Mouse (Mus musculus) heart, postnatal 25 days (tissue): ENCODE results near the gene B3gat3. TPM values are rescaled to one million over a fixed set of nuclear protein-coding genes. Genes with fewer than 3 reads are reported as not detected.
"Not testable (repeated sequence)": the region's sequence is repeated elsewhere in the genome, so short reads cannot be mapped to it uniquely, and the experiment has no call there.

ENCODE experiments used
- DNase-seq: peaks from one replicate; pipeline ENCODE4 v3.0.0; 2022; ENCODE audit warnings: low spot score
- intact Hi-C: fragments of 180-260 bp; cut with DNase I; formaldehyde crosslinking; loops from one replicate; pipeline ENCODE4 v1.15.1; 2025
- total RNA-seq, 2 experiments: library from RNA; stranded (reverse); gene quantifications; 2 replicates each; pipeline ENCODE4 v1.2.3; 2021

B3gat3 gene
- total RNA-seq, 2 experiments from 2014 or later: 35.9 to 36.7 TPM

GRCm38 (mm10) chr19:8897211-8897864 is 22.8 kb upstream of the B3gat3 start:
- intact Hi-C loops, DNase-seq: not testable (repeated sequence)

GRCm38 (mm10) chr19:8897865-8898495 is 22.2 kb upstream of the B3gat3 start, which contains the start of gene Ganab:
Gene Ganab (plus strand): TSS chr19:8898071.
- intact Hi-C loops: loop anchor here (2.0 kb wide), 1 partner anchor 69 kb away; the partner anchor contains the start of gene Eef1g
- peak; percentile 92 for DNase-seq

GRCm38 (mm10) chr19:8898576-8898975 is 21.6 kb upstream of the B3gat3 start:
- intact Hi-C loops: loop anchor here (2.0 kb wide), 1 partner anchor 68 kb away; the partner anchor contains the start of gene Eef1g
- no peak for DNase-seq

- intact Hi-C loops: loop anchor here (2.0 kb wide), 1 partner anchor 68 kb away; the partner anchor contains the start of gene Eef1g
- no peak for DNase-seq
These were observed 21.1 kb upstream of the B3gat3 start for GRCm38 (mm10) chr19:8899079-8899478.

DNA sequence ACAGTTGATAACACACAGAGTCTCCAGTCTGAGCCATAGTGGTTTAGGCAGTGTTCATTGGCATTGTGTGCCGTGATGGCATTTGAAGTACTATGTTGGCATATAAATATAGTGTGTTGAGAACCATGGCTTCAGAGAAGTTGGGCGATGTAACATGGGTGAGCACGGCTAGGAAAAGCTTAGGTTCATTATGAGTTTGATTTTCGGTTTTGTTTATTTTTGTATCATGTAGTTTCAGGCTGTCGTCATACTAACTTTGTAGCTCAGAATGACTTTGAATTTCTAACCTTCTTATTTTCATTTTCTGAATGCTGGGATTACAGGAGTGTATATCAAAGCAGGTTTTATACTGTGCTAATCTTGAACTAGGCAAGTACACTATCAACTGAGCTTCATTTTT is 16.8 kb upstream of the B3gat3 start:
- intact Hi-C loops: no loop called here
- DNase-seq: no peak

- no peak for DNase-seq
These were observed 11.6 kb upstream of the B3gat3 start for GRCm38 (mm10) chr19:8908531-8908930.

DNA sequence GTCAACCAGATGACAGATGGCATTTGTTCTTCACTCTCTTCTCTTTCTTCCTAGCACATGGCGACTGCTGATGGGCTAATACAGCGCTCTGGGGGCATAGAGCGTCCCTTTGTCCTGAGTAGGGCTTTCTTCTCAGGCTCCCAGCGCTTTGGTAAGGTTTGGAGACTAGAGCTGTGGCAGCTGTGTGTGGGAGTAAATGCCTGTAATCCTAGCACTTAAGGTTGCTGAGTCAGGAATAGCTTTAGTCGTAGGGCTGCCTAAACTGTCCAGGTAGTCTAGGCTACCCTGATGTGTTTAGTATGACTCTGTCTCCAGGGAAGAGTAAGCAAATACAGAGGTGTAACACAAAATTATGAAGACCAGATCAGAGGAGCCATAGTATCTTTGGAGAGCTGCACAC is 8.4 kb upstream of the B3gat3 start:
- DNase-seq: no peak
- intact Hi-C loops: loop anchor here (5.0 kb wide), 1 partner anchor 35 kb away; no protein-coding TSS in a partner anchor

More at GRCm38 (mm10) chr19:8908531-8908930, 11.6 kb upstream of the B3gat3 start:
- intact Hi-C loops: no loop called here

- intact Hi-C loops: loop anchor here (5.0 kb wide), 1 partner anchor 33 kb away; no protein-coding TSS in a partner anchor
- DNase-seq: no peak
These were observed 6.0 kb upstream of the B3gat3 start for GRCm38 (mm10) chr19:8914212-8914611.

DNA sequence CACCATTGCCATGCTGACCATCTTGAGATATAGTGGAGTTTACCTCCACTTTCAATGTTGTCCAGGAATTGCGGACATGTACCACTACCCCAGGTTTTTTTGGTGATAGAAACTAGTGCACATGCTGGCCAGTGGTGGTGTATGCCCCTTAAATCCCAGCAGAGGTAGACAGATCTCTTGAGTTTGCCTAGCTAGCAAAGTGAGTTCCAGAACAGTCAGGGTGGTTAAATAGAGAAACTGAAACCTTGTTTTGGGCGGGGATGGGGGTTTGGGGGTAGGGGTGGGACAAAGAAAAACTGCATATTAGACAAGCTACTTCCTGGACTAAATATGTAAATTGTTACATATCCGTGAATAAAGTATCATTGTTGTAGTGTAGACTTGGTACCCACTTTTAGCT is 1.2 kb upstream of the B3gat3 start:
- DNase-seq: no peak
- intact Hi-C loops: loop anchor here (5.0 kb wide), 1 partner anchor 43 kb away; no protein-coding TSS in a partner anchor

- intact Hi-C loops: loop anchor here (2.0 to 5.0 kb wide), 2 partner anchors 21 to 43 kb away; partner anchors contain the start of gene Mta2
- no peak for DNase-seq
These were observed 496 bp upstream of the B3gat3 start for GRCm38 (mm10) chr19:8919684-8920072.

DNA sequence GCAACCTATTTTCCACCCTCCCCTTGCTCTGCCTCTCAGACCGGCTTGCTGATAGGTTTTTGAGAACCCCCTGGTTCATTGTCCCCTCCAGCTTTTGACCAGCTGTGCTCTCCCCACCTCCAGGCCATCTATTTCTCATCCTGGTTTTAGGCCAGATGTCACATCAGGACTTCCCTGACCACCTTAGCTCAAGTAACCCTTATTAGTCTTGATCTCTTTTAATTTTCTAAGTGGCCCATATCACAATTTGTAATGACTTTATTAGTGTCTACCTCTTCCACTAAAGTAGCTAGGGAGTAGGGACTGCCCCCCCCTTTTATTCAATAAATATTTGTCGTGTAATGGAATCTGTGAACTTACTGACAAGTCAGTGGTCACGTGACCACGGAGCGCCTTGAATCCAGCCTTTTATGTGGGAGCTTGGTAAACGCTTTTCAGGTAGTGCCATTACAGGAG is 690 bp downstream of the B3gat3 start:
- no peak for DNase-seq
- intact Hi-C loops: loop anchor here (2.0 kb wide), 1 partner anchor 20 kb away; the partner anchor contains the start of gene Mta2

- DNase-seq: no peak
- intact Hi-C loops: loop anchor here (2.0 kb wide), 1 partner anchor 19 kb away; the partner anchor contains the start of gene Mta2
These were observed 1.6 kb downstream of the B3gat3 start for GRCm38 (mm10) chr19:8921741-8922140.

DNA sequence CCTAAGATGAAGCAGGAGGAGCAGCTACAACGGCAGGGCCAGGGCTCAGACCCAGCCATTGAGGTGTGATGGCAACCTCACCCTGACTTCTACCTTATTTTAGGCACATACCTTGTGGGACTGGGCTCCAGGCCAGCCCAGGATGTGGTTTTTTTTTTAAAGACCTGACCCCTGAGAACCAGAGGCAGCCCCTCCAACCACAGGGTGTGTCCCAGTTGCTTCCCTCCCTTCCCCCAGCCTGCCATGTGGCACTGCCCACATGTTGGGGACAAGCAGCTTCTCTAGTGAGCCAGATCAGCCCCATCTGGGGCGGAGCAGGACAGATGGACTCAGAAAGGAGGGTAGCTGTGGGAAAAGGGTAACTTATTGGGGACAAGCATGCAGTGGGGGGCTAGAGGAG is 6.6 kb downstream of the B3gat3 start:
- intact Hi-C loops: no loop called here
- no peak for DNase-seq

DNA sequence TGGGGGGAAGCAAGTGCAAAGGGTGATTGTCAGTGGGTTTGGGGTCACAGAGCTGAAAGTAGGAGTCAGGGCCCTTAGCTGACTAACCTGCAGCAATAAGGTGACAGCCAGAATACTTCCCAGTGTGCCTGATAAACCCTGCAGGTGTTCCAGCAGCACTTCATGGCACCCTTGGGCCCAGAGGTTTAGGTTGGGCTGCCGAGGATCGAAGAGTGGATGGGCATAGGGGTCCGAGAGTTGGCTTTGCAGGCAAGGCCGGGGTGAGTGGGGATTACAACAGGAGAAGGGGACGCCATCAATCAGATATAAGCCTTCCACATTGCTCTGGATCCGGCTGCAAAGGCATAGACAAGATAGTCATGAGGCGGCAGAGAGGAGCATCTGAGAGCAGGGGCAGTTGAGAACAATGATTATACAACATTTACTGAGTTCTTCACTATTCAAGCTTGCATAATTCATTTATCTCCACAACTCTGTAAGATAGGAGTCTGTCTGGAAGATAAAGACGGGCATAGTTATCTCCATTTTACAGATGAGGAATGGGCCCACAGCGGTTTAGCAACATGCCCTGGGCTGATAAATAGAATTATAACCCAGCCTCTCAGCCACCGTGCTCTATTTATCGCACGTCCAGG is 7.8 kb downstream of the B3gat3 start:
- intact Hi-C loops: loop anchor here (2.0 kb wide), 1 partner anchor 15 kb away; no protein-coding TSS in a partner anchor
- DNase-seq: no peak

- intact Hi-C loops: loop anchor here (2.0 kb wide), 1 partner anchor 14 kb away; no protein-coding TSS in a partner anchor
- no peak for DNase-seq
These were observed 8.6 kb downstream of the B3gat3 start for GRCm38 (mm10) chr19:8928689-8929223.

DNA sequence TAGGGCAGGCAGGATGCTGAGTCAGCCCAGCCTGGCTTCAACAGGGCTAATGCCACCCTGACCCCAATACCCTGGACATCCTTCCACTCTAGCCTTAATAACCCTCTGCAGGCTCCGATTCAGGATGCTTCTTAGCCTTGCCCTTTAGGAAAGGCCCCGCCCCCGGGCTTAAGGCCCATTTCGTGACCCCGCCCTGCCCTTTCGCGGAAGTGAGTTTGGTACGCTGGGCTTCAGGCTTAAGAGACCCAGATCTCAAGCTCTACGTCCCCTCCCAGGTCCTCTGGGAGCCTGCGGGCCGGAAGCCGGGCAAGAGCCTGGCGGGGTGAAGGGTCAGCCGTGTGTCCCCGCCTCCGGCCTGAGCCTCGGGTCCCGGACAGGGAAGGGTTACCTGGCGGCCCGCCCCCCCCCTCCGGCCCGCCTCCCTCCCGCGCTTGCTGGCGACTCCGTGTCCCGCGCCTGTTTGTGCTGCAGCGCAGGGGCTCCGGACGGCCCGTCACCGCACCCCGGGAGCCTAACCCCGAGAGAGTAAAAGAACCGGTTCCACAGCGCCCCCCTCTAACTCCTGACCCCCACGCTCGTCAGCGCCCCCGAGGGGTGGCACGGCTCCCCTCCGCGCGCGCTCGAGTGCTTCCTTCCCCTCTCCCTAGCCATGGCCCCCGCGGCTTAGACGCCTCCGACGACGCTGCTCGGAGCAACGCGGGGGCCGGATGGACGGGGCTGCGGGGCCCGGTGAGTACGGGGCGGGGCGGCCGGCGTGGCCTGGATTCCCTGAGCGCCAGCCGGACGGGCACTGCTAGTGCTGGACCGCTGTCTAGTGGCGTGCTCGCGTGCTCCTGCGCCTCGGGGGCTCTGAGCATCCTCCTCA is 9.3 kb downstream of the B3gat3 start, which contains the start of the genes Rom1 and Eml3:
Gene Rom1, minus strand, starts transcription at position 133 of the 865 bp plus-strand sequence.
Gene Eml3, plus strand, starts transcription at position 329 of the 865 bp plus-strand sequence.
- intact Hi-C loops: loop anchor here (2.0 kb wide), 1 partner anchor 13 kb away; no protein-coding TSS in a partner anchor
- peak; percentile 87 for DNase-seq

DNA sequence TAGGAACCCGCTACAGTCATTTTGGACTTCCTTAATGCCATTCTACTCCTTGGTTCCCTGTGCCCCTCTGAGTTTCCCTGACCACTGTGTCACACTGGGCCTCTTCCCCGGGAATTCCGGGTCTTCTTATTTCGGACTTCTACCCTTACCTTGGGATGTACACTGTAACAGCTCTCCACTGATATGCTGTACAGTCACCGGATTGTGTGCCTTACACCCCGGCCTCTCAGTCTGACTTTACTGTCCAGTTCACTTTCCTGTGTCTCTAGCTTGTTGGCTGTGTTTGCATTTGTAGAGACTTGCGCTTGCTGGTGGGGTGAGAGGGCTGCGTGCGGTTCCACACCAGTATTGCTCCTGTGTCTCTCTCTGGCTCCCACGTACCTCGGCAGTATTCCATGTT is 9.9 kb downstream of the B3gat3 start:
- no peak for DNase-seq
- intact Hi-C loops: no loop called here

DNA sequence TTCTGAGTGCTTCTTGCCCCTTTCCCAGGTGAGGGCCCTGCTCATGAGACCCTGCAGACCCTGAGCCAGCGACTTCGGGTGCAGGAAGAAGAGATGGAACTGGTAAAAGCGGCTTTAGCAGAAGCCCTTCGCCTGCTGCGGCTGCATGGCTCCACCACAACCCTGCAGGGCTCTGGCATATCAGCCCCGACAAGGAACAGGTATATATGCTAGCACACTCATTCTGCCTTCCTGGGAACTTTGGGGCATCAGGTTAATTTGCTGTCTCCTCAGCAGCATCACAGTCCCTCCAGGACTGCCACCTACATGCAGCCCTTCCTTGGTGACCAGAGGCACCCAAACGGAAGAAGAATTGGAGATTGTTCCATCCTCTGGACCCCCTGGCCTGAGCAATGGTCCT is 10.6 kb downstream of the B3gat3 start:
- DNase-seq: no peak
- intact Hi-C loops: no loop called here

DNA sequence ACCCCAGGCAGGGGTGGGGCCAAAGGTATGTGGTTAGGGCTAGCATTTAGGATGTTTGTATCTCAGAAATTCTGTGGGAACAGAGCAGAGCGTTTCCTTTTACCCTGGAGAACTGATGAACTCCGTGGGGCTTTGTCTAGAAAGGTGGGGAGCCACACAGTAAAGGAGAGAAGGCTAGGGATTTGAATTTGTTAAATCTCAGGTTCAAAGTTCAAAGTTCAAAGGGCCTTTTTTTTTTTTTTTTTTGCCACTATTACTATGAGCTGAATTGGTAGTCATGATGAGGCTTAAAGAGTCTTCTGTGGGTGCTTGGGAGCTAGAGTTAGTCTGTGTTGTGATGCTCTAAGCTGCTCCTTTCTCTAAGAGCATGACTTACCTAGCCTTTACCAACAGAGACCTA is 16.6 kb downstream of the B3gat3 start:
- no peak for DNase-seq
- intact Hi-C loops: no loop called here
